Mouse (Mus musculus): ENCODE data around the gene Cacna1e. TPM values are rescaled to one million over a fixed set of nuclear protein-coding genes. Genes with fewer than 3 reads are reported as not detected.

The Cacna1e gene
- polyA plus RNA-seq, 1 experiment from 2014 or later: 0.12 TPM

DNA sequence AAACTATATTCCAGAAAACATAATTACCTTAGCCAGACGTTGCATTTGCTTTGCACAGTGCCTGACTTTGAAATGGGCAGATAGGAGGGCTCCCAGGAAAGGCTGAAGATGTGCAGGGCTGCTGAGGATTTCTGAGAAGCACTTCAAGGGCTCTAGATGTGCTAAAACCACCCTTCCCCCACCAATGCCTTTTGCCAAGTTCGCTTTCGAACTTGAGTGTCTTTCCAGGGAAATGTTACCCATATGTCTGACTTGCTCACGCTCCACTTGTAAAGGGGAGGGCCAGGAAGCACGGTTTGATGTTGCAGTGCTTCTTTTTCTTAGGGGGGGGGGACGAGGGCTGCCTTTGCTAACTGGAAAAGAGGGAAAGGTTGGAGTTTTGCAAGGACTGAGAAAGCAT lies 393.2 kb downstream of the Cacna1e start:
- no peak overlapping the region for H3K4me3 ChIP-seq
- H3K27ac ChIP-seq (replicated peaks): no peak overlapping the region
- no peaks in the 10 kb centered on the region for H3K9me3 ChIP-seq
- no peak for ATAC-seq (ENCODE audit: extremely low read depth, insufficient number of reproducible peaks, low FRiP score, low TSS enrichment)
- H3K27me3 ChIP-seq (replicated peaks): no peaks in the 10 kb centered on the region
- WGBS: 49% methylated on average over 6 of the region's 6 CpGs
- no peaks in the 10 kb centered on the region for H3K4me1 ChIP-seq
- no peak overlapping the region for H3K9ac ChIP-seq
- H3K4me2 ChIP-seq: no peak overlapping the region
- H3K36me3 ChIP-seq: no peaks in the 10 kb centered on the region

GRCm38 (mm10) chr1:154476671-154477070 lies 407.6 kb downstream of the Cacna1e start:
- H3K36me3 ChIP-seq: no peaks in the 10 kb centered on the region
- H3K4me2 ChIP-seq: no peak overlapping the region
- 74% methylated on average over 2 of the region's 2 CpGs for WGBS
- no peaks in the 10 kb centered on the region for H3K27me3 ChIP-seq (replicated peaks)
- peak; percentile 25; the same call in 1 of the 2 replicates for ATAC-seq (ENCODE audit: extremely low read depth, insufficient number of reproducible peaks, low FRiP score, low TSS enrichment)
- H3K9ac ChIP-seq: no peak overlapping the region
- H3K9me3 ChIP-seq: no peaks in the 10 kb centered on the region
- H3K27ac ChIP-seq (replicated peaks): no peak overlapping the region
- H3K4me1 ChIP-seq: no peaks in the 10 kb centered on the region
- H3K4me3 ChIP-seq: no peak overlapping the region

GRCm38 (mm10) chr1:154475706-154476105 lies 408.6 kb downstream of the Cacna1e start:
- H3K4me2 ChIP-seq: no peak overlapping the region
- H3K4me1 ChIP-seq: no peaks in the 10 kb centered on the region
- no peak for ATAC-seq (ENCODE audit: extremely low read depth, insufficient number of reproducible peaks, low FRiP score, low TSS enrichment)
- no peaks in the 10 kb centered on the region for H3K36me3 ChIP-seq
- H3K27ac ChIP-seq (replicated peaks): no peak overlapping the region
- H3K27me3 ChIP-seq (replicated peaks): no peaks in the 10 kb centered on the region
- WGBS: 83% methylated on average over 2 of the region's 2 CpGs
- no peak overlapping the region for H3K9ac ChIP-seq
- H3K4me3 ChIP-seq: no peak overlapping the region
- H3K9me3 ChIP-seq: no peaks in the 10 kb centered on the region

DNA sequence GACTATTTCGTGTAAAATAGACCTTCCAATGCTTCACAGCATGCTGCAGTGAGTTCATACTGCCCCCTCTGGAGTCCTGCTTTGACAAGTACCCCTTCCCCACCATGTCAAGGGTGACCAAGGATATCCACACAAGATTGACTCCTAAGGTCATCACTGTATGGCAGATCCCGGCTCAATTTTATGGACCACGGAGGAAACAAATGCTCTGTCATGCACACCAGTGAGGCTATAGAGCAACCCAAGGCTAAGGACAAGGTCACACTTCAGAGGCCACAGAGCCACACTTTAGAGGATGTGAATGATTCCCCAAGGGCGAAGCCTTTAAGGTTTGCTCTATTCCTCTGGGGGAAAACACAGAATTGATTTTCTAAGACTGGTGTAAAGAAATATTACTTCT lies 410.1 kb downstream of the Cacna1e start:
- Histone ChIP-seq H3K9ac (no peak overlapping the region), H3K4me1 (no peaks in the 10 kb centered on the region), H3K36me3 (no peaks in the 10 kb centered on the region), H3K4me3 (no peak overlapping the region), H3K27ac (replicated peaks) (no peak overlapping the region), H3K27me3 (replicated peaks) (no peaks in the 10 kb centered on the region), H3K4me2 (no peak overlapping the region), H3K9me3 (no peaks in the 10 kb centered on the region)
- no peak for ATAC-seq (ENCODE audit: extremely low read depth, insufficient number of reproducible peaks, low FRiP score, low TSS enrichment)
- WGBS: 65% methylated on average over 4 of the region's 4 CpGs

DNA sequence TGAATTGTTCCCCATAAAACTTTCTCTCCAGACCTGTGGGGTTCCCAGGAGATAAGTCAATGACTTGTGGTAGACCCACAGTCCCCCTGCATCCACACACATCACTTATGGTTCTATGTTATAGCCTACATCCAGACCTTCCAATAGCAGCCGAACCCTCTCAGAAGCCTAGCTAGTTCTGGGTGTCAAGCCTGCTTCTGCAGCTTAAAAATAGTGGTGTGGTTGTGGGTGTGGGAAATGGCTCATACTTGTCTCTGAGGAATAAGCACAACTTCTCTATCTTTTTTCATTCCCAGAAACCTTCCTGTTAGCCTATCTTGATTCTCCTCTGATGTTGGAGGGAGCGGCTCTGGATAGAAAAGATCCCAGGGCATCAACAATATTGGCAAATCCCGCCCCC lies 417.0 kb downstream of the Cacna1e start:
- no peak for ATAC-seq (ENCODE audit: extremely low read depth, insufficient number of reproducible peaks, low FRiP score, low TSS enrichment)
- Histone ChIP-seq H3K27ac (replicated peaks) (no peak overlapping the region), H3K4me2 (no peak overlapping the region), H3K36me3 (no peaks in the 10 kb centered on the region), H3K27me3 (replicated peaks) (no peaks in the 10 kb centered on the region), H3K4me3 (no peak overlapping the region), H3K9ac (no peak overlapping the region), H3K9me3 (no peaks in the 10 kb centered on the region), H3K4me1 (peaks cover 11% of the 10 kb centered on the region; the same call in 1 of the 2 replicates)
- 75% methylated on average over 3 of the region's 3 CpGs for WGBS

- H3K27me3 ChIP-seq (replicated peaks): no peaks in the 10 kb centered on the region
- peaks cover 12% of the 10 kb centered on the region; the same call in 1 of the 2 replicates for H3K4me1 ChIP-seq
- H3K9ac ChIP-seq: no peak overlapping the region
- H3K9me3 ChIP-seq: no peaks in the 10 kb centered on the region
- no peak overlapping the region for H3K4me2 ChIP-seq
- no peak overlapping the region for H3K27ac ChIP-seq (replicated peaks)
- ATAC-seq (ENCODE audit: extremely low read depth, insufficient number of reproducible peaks, low FRiP score, low TSS enrichment): no peak
- WGBS: 55% methylated on average over 5 of the region's 5 CpGs
- H3K36me3 ChIP-seq: no peaks in the 10 kb centered on the region
- no peak overlapping the region for H3K4me3 ChIP-seq
Observed at GRCm38 (mm10) chr1:154461521-154461920, 422.8 kb downstream of the Cacna1e start.

DNA sequence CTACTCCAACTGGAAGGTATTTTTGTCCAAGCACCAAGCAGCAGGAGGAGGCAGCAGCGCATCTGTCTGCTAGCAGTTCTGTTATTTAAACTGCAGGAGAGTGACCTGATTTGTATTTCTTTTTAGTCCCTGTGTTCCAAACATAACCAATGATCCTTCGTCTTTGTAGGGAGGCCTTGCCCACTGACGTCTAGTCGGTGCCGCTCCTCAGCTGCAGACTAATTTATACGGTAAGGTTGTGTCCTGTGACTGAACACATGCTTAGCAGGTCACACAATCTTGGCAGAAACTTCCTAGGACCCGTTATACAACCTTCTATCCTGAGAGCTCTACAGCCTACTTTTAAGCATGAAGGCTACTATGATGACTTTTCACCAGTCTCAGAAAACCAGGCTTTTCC lies 424.2 kb downstream of the Cacna1e start:
- no peak for ATAC-seq (ENCODE audit: extremely low read depth, insufficient number of reproducible peaks, low FRiP score, low TSS enrichment)
- Histone ChIP-seq H3K4me2 (no peak overlapping the region), H3K27ac (replicated peaks) (no peak overlapping the region), H3K9ac (no peak overlapping the region), H3K4me1 (peaks cover 12% of the 10 kb centered on the region; the same call in 1 of the 2 replicates), H3K9me3 (no peaks in the 10 kb centered on the region), H3K36me3 (no peaks in the 10 kb centered on the region), H3K27me3 (replicated peaks) (no peaks in the 10 kb centered on the region), H3K4me3 (no peak overlapping the region)
- WGBS: 81% methylated on average over 7 of the region's 7 CpGs

DNA sequence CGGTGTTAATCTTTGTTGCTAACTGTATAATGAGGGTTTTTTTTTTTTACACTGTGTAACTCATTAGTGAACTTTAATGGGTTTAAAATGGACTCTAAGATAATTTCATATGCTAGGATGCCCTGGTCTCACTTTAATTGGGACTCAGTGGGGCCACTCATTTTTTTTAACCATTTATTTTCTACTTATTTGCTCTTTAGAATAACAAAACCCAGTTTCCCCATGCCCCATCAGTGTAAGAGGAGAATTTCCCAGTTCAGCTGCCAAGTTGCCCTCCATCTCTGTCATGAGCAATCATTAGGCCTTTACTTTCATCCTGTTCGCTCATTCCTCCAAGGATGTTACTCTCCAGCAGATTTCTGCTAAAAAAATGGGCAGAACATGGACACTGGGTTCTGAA lies 425.7 kb downstream of the Cacna1e start:
- Histone ChIP-seq H3K36me3 (no peaks in the 10 kb centered on the region), H3K9me3 (no peaks in the 10 kb centered on the region), H3K9ac (no peak overlapping the region), H3K4me1 (peaks cover 12% of the 10 kb centered on the region; the same call in 1 of the 2 replicates), H3K4me3 (no peak overlapping the region), H3K4me2 (no peak overlapping the region), H3K27ac (replicated peaks) (no peak overlapping the region), H3K27me3 (replicated peaks) (no peaks in the 10 kb centered on the region)
- WGBS: 73% methylated on average over 2 of the region's 2 CpGs
- ATAC-seq (ENCODE audit: extremely low read depth, insufficient number of reproducible peaks, low FRiP score, low TSS enrichment): no peak

- Histone ChIP-seq H3K4me1 (no peaks in the 10 kb centered on the region), H3K4me2 (no peak overlapping the region), H3K27me3 (replicated peaks) (no peaks in the 10 kb centered on the region), H3K9ac (no peak overlapping the region), H3K27ac (replicated peaks) (no peak overlapping the region), H3K9me3 (no peaks in the 10 kb centered on the region), H3K4me3 (no peak overlapping the region), H3K36me3 (no peaks in the 10 kb centered on the region)
- 76% methylated on average over 3 of the region's 3 CpGs for WGBS
- no peak for ATAC-seq (ENCODE audit: extremely low read depth, insufficient number of reproducible peaks, low FRiP score, low TSS enrichment)
Observed at GRCm38 (mm10) chr1:154450799-154451198, 433.5 kb downstream of the Cacna1e start.

DNA sequence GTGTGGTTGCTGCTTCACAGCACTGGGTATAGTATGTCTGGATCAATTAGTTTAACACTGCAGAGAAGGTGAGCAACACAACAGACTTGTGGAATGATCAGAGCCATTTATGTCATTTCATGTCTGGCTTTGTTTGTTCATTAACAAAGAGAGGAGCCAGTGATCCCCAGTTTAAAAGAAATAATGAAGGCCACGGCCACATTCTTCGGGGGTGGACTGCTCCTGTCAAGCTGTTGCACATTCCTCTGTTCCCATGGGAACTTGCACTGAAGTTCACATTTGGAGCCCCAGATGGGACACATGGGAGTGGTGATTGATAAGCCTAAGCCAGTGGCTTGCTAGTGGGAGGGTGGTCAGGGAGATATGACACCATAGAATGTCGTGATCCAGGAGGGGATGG lies 437.8 kb downstream of the Cacna1e start:
- 34% methylated on average over 3 of the region's 3 CpGs for WGBS
- no peak overlapping the region for H3K9ac ChIP-seq
- H3K27ac ChIP-seq (replicated peaks): no peak overlapping the region
- H3K4me1 ChIP-seq: no peaks in the 10 kb centered on the region
- no peak for ATAC-seq (ENCODE audit: extremely low read depth, insufficient number of reproducible peaks, low FRiP score, low TSS enrichment)
- no peak overlapping the region for H3K4me3 ChIP-seq
- no peaks in the 10 kb centered on the region for H3K36me3 ChIP-seq
- H3K27me3 ChIP-seq (replicated peaks): no peaks in the 10 kb centered on the region
- no peak overlapping the region for H3K4me2 ChIP-seq
- no peaks in the 10 kb centered on the region for H3K9me3 ChIP-seq

DNA sequence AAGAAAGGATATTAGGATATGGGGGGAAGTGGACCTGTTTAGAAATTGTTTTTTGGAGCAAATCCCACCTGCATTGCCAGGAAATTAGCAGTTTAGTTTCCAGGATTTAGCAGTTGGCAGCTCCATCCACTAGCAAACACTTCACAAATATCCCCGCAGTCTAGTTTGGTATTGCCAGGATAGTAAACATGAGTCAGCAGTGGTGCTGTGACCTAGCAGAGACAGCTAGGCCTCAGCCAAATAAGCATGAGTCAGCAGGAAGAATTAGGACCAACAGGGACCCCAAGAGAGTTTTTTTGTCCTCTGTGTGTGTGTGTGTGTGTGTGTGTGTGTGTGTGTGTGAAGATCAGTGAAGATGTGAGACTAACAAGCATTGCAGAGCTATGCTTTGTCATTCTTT lies 450.8 kb downstream of the Cacna1e start:
- Histone ChIP-seq H3K4me1 (peaks cover 3% of the 10 kb centered on the region; the same call in 1 of the 2 replicates), H3K9me3 (no peaks in the 10 kb centered on the region), H3K9ac (no peak overlapping the region), H3K27me3 (replicated peaks) (no peaks in the 10 kb centered on the region), H3K36me3 (no peaks in the 10 kb centered on the region), H3K27ac (replicated peaks) (no peak overlapping the region), H3K4me2 (no peak overlapping the region), H3K4me3 (no peak overlapping the region)
- ATAC-seq (ENCODE audit: extremely low read depth, insufficient number of reproducible peaks, low FRiP score, low TSS enrichment): no peak
- WGBS: 60% methylated on average over 1 of the region's 1 CpGs

DNA sequence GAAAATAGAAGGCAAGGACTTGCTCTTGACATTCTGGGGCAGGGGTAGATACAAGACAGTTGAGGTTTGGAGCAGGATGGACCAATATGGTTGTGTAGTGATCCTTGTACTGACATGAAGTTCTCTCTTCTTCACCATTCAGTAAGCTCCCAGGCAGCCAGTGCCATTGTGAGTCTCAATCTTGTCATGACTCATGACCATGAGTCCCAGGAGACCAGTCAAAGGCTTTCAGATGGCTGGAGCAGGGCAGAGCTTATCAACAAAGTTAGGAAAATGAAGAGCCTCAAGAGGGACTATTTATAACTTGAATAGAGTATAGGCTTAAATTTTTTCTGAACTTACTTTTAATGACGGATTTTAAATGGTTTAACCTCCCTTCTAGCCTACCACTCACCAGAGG lies 451.2 kb downstream of the Cacna1e start:
- H3K9ac ChIP-seq: no peak overlapping the region
- H3K4me2 ChIP-seq: no peak overlapping the region
- no peaks in the 10 kb centered on the region for H3K27me3 ChIP-seq (replicated peaks)
- H3K4me1 ChIP-seq: peaks cover 3% of the 10 kb centered on the region; the same call in 1 of the 2 replicates
- no peak overlapping the region for H3K27ac ChIP-seq (replicated peaks)
- 29% methylated on average over 1 of the region's 1 CpGs for WGBS
- no peak for ATAC-seq (ENCODE audit: extremely low read depth, insufficient number of reproducible peaks, low FRiP score, low TSS enrichment)
- no peaks in the 10 kb centered on the region for H3K9me3 ChIP-seq
- H3K4me3 ChIP-seq: no peak overlapping the region
- H3K36me3 ChIP-seq: no peaks in the 10 kb centered on the region

Data from heart, embryonic 13.5 days (tissue).